Mouse (Mus musculus): ENCODE data around the gene Bad. TPM values are rescaled to one million over a fixed set of nuclear protein-coding genes. Genes with fewer than 3 reads are reported as not detected.

Bad gene
- total and polyA plus RNA-seq, 2 experiments = 26.2 to 40.3 TPM

DNA sequence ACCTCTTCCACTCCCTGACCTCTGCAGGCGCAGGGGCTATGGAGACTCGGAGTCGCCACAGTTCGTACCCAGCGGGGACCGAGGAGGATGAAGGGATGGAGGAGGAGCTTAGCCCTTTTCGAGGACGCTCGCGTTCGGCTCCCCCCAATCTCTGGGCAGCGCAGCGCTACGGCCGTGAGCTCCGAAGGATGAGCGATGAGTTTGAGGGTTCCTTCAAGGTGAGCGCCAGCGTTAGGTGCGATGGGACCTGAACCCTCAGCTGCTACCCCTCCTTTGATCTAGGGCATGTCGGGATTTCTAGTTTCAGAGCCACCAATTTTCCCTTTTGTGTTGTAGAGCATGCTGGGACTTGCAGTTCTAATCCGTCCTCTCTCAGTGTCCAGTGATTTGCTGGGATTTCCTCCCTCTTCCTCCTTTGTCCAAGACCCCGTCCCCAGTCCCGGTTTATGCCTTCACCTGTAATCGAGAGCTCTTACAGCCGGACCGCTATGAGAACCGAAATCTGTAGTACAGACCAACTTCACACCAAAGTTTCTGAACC, 9.0 kb downstream of the Bad start:
- H3K36me3 ChIP-seq (ENCODE audit: control insufficient read depth, insufficient read depth, low read length) = no peaks in the 10 kb centered on the region
- TF ChIP-seq CTCF (IDR thresholded peaks at IDR 0.05; ENCODE audit: low read depth, low read length) (no peak), POLR2A (IDR thresholded peaks at IDR 0.05; ENCODE audit: extremely low read depth, insufficient read depth, low read length) (0 out of 2 replicates have a peak, but pooled peaks have one; percentile 46)
- H3K27me3 ChIP-seq (ENCODE audit: control insufficient read depth, insufficient read depth, low read length) = no peaks in the 10 kb centered on the region
- H3K79me2 ChIP-seq (ENCODE audit: control insufficient read depth, insufficient read depth, low read length) = no peaks in the 10 kb centered on the region
- H3K9ac ChIP-seq (ENCODE audit: low read depth, low read length) = peak overlapping the region; percentile 74
- H3K4me1 ChIP-seq (ENCODE audit: control insufficient read depth, insufficient read depth, low read length) = peaks cover 11% of the 10 kb centered on the region
- DNase-seq (ENCODE audit: extremely low read depth, low read depth, low spot score) = peak; percentile 72
- under 1% methylated on average over 28 of the region's 28 CpGs for WGBS
- peak overlapping the region; percentile 77 for H3K27ac ChIP-seq (replicated peaks; ENCODE audit: insufficient read depth, low read depth, low read length)
- peak overlapping the region; percentile 72 for H3K4me3 ChIP-seq (ENCODE audit: insufficient read depth, low read depth, low read length)

DNA sequence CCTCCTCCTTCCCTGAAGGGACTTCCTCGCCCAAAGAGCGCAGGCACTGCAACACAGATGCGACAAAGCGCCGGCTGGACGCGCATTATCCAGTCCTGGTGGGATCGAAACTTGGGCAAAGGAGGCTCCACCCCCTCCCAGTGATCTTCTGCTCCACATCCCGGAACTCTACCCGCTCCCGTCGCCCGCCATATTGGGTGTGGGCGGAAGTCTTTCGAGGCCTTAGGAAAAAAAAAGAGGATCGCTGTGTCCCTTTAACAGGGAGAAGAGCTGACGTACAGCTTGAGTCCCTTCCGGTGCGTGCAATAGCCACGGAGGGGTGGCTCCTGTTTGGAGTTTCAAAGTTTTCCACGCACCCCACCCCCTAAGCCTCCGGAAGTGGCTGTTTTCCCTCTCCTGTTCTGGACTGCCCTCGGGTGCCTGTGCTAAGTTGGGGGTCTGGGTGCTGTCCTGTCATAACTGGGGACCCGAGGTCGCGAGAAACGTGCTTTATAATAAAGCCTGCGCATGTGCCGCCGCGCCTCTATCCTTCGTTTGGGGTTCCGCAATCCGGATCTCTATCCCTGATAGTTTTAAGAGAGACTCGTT, 9.8 kb downstream of the Bad start:
- peak; percentile 59 for TF ChIP-seq POLR2A (IDR thresholded peaks at IDR 0.05; ENCODE audit: extremely low read depth, insufficient read depth, low read length)
- no peak for TF ChIP-seq CTCF (IDR thresholded peaks at IDR 0.05; ENCODE audit: low read depth, low read length)
- Histone ChIP-seq H3K4me1 (ENCODE audit: control insufficient read depth, insufficient read depth, low read length) (peaks cover 11% of the 10 kb centered on the region), H3K4me3 (ENCODE audit: insufficient read depth, low read depth, low read length) (peak overlapping the region; percentile 72), H3K9ac (ENCODE audit: low read depth, low read length) (peak overlapping the region; percentile 82), H3K36me3 (ENCODE audit: control insufficient read depth, insufficient read depth, low read length) (no peaks in the 10 kb centered on the region), H3K27ac (replicated peaks; ENCODE audit: insufficient read depth, low read depth, low read length) (peak overlapping the region; percentile 98), H3K79me2 (ENCODE audit: control insufficient read depth, insufficient read depth, low read length) (no peaks in the 10 kb centered on the region), H3K27me3 (ENCODE audit: control insufficient read depth, insufficient read depth, low read length) (no peaks in the 10 kb centered on the region)
- peak; percentile 96 for DNase-seq (ENCODE audit: extremely low read depth, low read depth, low spot score)
- WGBS = under 1% methylated on average over 35 of the region's 35 CpGs

GRCm38 (mm10) chr19:6951994-6952711, 10.5 kb downstream of the Bad start:
- peak overlapping the region; percentile 82 for H3K9ac ChIP-seq (ENCODE audit: low read depth, low read length)
- H3K79me2 ChIP-seq (ENCODE audit: control insufficient read depth, insufficient read depth, low read length) = no peaks in the 10 kb centered on the region
- H3K4me1 ChIP-seq (ENCODE audit: control insufficient read depth, insufficient read depth, low read length) = peaks cover 11% of the 10 kb centered on the region
- peak overlapping the region; percentile 67 for H3K4me3 ChIP-seq (ENCODE audit: insufficient read depth, low read depth, low read length)
- peak overlapping the region; percentile 98 for H3K27ac ChIP-seq (replicated peaks; ENCODE audit: insufficient read depth, low read depth, low read length)
- H3K36me3 ChIP-seq (ENCODE audit: control insufficient read depth, insufficient read depth, low read length) = no peaks in the 10 kb centered on the region
- no peaks in the 10 kb centered on the region for H3K27me3 ChIP-seq (ENCODE audit: control insufficient read depth, insufficient read depth, low read length)
- no peak for TF ChIP-seq CTCF (IDR thresholded peaks at IDR 0.05; ENCODE audit: low read depth, low read length)
- TF ChIP-seq POLR2A (IDR thresholded peaks at IDR 0.05; ENCODE audit: extremely low read depth, insufficient read depth, low read length) = 0 out of 2 replicates have a peak, but pooled peaks have one; percentile 40
- under 1% methylated on average over 31 of the region's 31 CpGs for WGBS
- DNase-seq (ENCODE audit: extremely low read depth, low read depth, low spot score) = peak; percentile 88

DNA sequence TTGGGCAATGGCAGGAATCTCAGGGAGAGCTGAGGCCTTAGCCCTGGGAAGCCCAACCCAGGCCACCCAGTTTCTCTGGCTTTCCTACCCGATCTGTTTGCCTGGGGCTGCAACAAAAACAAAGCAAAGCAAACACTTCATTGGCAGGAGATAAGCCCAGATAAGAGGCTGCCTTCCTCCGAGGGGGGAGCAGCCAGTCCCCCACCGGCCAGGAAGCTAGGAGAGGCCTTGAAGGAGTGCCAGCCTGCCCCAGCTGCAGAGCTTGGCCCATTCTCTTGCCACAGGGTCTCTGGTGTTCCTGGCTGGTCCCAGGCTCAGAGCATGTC, 11.0 kb downstream of the Bad start:
- 10% methylated on average over 3 of the region's 3 CpGs for WGBS
- Histone ChIP-seq H3K79me2 (ENCODE audit: control insufficient read depth, insufficient read depth, low read length) (no peaks in the 10 kb centered on the region), H3K4me3 (ENCODE audit: insufficient read depth, low read depth, low read length) (peak overlapping the region; percentile 67), H3K9ac (ENCODE audit: low read depth, low read length) (peak overlapping the region; percentile 82), H3K4me1 (ENCODE audit: control insufficient read depth, insufficient read depth, low read length) (peaks cover 11% of the 10 kb centered on the region), H3K36me3 (ENCODE audit: control insufficient read depth, insufficient read depth, low read length) (no peaks in the 10 kb centered on the region), H3K27me3 (ENCODE audit: control insufficient read depth, insufficient read depth, low read length) (no peaks in the 10 kb centered on the region), H3K27ac (replicated peaks; ENCODE audit: insufficient read depth, low read depth, low read length) (peak overlapping the region; percentile 98)
- peak; percentile 77 for DNase-seq (ENCODE audit: extremely low read depth, low read depth, low spot score)
- TF ChIP-seq CTCF (IDR thresholded peaks at IDR 0.05; ENCODE audit: low read depth, low read length) (no peak), POLR2A (IDR thresholded peaks at IDR 0.05; ENCODE audit: extremely low read depth, insufficient read depth, low read length) (0 out of 2 replicates have a peak, but pooled peaks have one; percentile 42)

DNA sequence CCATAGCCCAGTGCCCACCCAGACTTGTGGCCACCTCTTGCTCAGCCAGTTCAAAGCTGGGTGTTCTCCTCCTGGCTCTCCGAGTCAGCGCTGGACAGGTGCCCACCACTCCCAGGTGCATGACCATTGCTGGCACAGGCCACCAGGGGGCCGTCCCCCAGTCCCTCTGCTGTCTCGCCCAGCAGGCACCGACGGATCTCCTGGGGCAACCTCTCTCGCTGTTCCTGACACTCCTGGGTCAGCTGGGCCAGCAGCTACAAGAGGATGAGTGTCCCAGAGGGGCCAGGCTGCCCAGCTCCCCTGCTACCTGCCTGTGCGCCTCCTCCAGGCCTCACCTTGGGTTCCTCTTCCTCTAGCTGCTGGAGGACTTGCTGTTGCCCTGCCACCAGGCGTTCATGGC, 12.4 kb downstream of the Bad start:
- H3K4me1 ChIP-seq (ENCODE audit: control insufficient read depth, insufficient read depth, low read length) = peaks cover 11% of the 10 kb centered on the region
- no peaks in the 10 kb centered on the region for H3K27me3 ChIP-seq (ENCODE audit: control insufficient read depth, insufficient read depth, low read length)
- WGBS = 21% methylated on average over 9 of the region's 9 CpGs
- no peaks in the 10 kb centered on the region for H3K79me2 ChIP-seq (ENCODE audit: control insufficient read depth, insufficient read depth, low read length)
- no peaks in the 10 kb centered on the region for H3K36me3 ChIP-seq (ENCODE audit: control insufficient read depth, insufficient read depth, low read length)
- H3K4me3 ChIP-seq (ENCODE audit: insufficient read depth, low read depth, low read length) = no peak overlapping the region
- peak overlapping the region; percentile 46; the same call in 1 of the 2 replicates for H3K9ac ChIP-seq (ENCODE audit: low read depth, low read length)
- no peak overlapping the region for H3K27ac ChIP-seq (replicated peaks; ENCODE audit: insufficient read depth, low read depth, low read length)
- TF ChIP-seq CTCF (IDR thresholded peaks at IDR 0.05; ENCODE audit: low read depth, low read length) = peak; percentile 65
- TF ChIP-seq POLR2A (IDR thresholded peaks at IDR 0.05; ENCODE audit: extremely low read depth, insufficient read depth, low read length) = no peak
- peak; percentile 57 for DNase-seq (ENCODE audit: extremely low read depth, low read depth, low spot score)
